Mouse (Mus musculus): ENCODE measurements at regions not wholly inside any gene's neighbourhood (a gene's known extent, or its start where the extent isn't known, plus 50 kb on each side); places are given as distances from the start of the nearest gene placed in this dataset.
"Not testable (repeated sequence)": the region's sequence is repeated elsewhere in the genome, so short reads cannot be mapped to it uniquely, and the experiment has no call there.

DNA sequence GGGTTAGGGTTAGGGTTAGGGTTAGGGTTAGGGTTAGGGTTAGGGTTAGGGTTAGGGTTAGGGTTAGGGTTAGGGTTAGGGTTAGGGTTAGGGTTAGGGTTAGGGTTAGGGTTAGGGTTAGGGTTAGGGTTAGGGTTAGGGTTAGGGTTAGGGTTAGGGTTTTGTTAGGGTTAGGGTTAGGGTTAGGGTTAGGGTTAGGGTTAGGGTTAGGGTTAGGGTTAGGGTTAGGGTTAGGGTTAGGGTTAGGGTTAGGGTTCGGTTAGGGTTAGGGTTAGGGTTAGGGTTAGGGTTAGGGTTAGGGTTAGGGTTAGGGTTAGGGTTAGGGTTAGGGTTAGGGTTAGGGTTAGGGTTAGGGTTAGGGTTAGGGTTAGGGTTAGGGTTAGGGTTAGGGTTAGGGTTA lies 124.7 kb upstream of the Fgf14 start:
- H3K36me3 ChIP-seq, H3K4me1 ChIP-seq: not testable (repeated sequence)
- WGBS: 7% methylated on average over 1 of the region's 1 CpGs

DNA sequence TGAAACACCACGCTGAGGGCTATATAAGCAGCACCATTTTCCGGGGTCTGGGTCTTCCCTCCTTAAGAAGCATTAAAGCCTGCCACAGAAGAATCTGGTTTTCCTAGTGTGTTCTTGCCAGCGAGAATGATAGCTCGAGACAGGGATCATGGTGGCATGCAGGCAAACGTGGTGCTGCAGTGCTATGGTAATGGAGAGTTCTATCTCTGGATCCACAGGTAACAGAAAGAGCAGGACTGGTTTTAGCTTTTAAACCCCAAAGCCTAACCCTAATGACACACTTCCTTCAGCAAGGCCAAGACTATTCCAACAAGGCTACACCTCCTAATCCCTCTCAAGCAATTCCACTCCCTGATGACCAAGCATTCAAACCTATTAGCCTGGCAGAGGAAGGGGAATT lies 123.5 kb upstream of the Fgf14 start:
- WGBS: 91% methylated on average over 5 of the region's 5 CpGs

More for the DNA sequence above, 124.7 kb upstream of the Fgf14 start:
- not testable (repeated sequence) for H3K9me3 ChIP-seq (replicated peaks); ATAC-seq (ENCODE audit: low FRiP score); H3K4me2 ChIP-seq (replicated peaks); H3K27me3 ChIP-seq; H3K9ac ChIP-seq; H3K4me3 ChIP-seq; H3K27ac ChIP-seq

DNA sequence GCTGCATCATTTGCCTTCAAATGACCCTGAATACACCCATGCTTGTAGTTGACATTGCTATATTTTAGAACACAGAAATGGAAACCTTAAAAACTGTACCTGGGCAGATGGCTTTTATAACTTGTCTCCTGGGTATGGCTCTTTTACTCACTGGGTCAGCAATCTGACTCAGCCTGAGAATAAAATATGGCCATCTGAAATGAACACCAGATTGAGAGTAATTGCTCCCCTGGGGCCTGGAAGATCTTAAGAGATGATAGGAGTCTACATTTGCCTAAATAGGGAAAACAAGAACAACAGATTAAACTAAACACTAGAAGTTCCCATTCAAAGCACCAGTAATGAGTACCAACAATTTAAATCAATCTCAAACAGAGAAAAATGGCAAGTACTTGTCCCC lies 98.5 kb upstream of the Fgf14 start:
- H3K9ac ChIP-seq: no peak overlapping the region
- no peak for ATAC-seq (ENCODE audit: low FRiP score)
- H3K4me3 ChIP-seq: no peak overlapping the region
- no peaks in the 10 kb centered on the region for H3K9me3 ChIP-seq (replicated peaks)
- no peaks in the 10 kb centered on the region for H3K36me3 ChIP-seq
- no peaks in the 10 kb centered on the region for H3K27me3 ChIP-seq
- no peaks in the 10 kb centered on the region for H3K4me1 ChIP-seq
- H3K4me2 ChIP-seq (replicated peaks): no peak overlapping the region
- no peak overlapping the region for H3K27ac ChIP-seq

More for the DNA sequence above, 123.5 kb upstream of the Fgf14 start:
- Histone ChIP-seq H3K36me3 (no peaks in the 10 kb centered on the region), H3K9ac (no peak overlapping the region), H3K9me3 (replicated peaks) (no peaks in the 10 kb centered on the region), H3K27me3 (no peaks in the 10 kb centered on the region), H3K4me1 (no peaks in the 10 kb centered on the region), H3K4me3 (no peak overlapping the region), H3K4me2 (replicated peaks) (no peak overlapping the region), H3K27ac (no peak overlapping the region)
- no peak for ATAC-seq (ENCODE audit: low FRiP score)

DNA sequence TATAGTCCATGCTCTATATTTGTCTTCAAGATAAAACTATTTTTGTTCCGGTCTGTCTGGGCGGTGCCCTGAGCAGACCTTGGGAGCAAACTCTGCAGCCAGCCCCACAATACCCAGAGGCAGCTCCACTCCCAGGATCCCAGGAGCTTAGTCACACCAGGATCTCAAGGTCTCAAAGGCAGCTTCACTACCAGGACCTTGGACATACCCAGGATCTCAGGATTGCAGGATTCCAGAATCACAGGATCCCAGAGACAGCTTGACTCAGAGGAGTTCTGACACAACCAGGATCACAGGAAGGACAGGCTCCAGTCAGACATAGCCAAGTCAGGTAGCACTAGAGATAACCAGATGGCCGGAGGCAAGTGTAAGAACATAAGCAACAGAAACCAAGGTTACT lies 91.1 kb upstream of the Fgf14 start:
- H3K27ac ChIP-seq: no peak overlapping the region
- H3K4me3 ChIP-seq: no peak overlapping the region
- H3K36me3 ChIP-seq: no peaks in the 10 kb centered on the region
- H3K27me3 ChIP-seq: no peaks in the 10 kb centered on the region
- no peak for ATAC-seq (ENCODE audit: low FRiP score)
- H3K4me2 ChIP-seq (replicated peaks): no peak overlapping the region
- H3K4me1 ChIP-seq: no peaks in the 10 kb centered on the region
- no peak overlapping the region for H3K9ac ChIP-seq
- 91% methylated on average over 3 of the region's 3 CpGs for whole genome bisulfite sequencing
- H3K9me3 ChIP-seq (replicated peaks): no peaks in the 10 kb centered on the region

DNA sequence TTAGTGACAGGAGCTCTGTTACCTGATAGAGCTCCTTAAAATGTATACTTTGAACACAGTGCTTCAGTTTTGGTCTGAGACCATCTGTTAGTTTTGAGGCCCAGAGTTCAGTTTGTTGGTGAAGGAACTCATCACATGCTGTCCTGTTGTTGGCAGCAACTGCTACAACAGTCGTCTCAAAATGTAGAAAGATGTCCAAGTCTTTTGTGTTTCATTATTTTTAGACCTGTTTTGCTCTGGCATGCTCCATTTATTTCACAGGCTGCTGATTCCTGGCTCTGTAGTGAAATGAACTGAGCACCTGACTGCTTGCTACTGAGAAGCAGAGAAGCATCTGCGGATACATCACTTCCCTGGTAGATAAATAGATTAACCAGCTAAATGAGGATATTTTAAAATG lies 90.3 kb upstream of the Fgf14 start:
- no peak overlapping the region for H3K9ac ChIP-seq
- 66% methylated on average over 2 of the region's 2 CpGs for WGBS
- ATAC-seq (ENCODE audit: low FRiP score): no peak
- no peaks in the 10 kb centered on the region for H3K4me1 ChIP-seq
- H3K9me3 ChIP-seq (replicated peaks): no peaks in the 10 kb centered on the region
- no peaks in the 10 kb centered on the region for H3K27me3 ChIP-seq
- no peak overlapping the region for H3K27ac ChIP-seq
- H3K36me3 ChIP-seq: no peaks in the 10 kb centered on the region
- H3K4me3 ChIP-seq: no peak overlapping the region
- H3K4me2 ChIP-seq (replicated peaks): no peak overlapping the region

DNA sequence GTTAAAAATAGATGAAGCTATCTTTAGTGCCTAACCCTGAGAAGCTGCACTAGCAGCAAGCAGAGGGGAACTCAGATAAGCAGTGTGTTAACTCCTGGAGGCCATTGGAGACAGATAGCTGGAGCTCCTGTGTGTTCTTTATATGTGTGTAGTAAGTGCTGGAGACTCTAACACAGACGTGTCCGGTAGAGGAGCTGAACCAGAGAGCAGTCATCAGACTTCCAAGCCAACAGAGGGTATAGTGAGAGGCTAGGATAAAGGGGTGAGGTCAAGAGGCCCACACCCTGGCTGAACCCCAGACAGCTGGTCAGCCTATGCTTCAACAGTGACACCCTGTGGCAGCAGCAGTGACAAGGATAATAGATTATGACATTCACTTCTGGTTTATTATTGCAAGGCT lies 65.6 kb upstream of the Fgf14 start:
- no peak overlapping the region for H3K9ac ChIP-seq
- no peaks in the 10 kb centered on the region for H3K27me3 ChIP-seq
- no peaks in the 10 kb centered on the region for H3K36me3 ChIP-seq
- WGBS: 29% methylated on average over 2 of the region's 2 CpGs
- no peak overlapping the region for H3K4me3 ChIP-seq
- H3K4me2 ChIP-seq (replicated peaks): no peak overlapping the region
- no peak overlapping the region for H3K27ac ChIP-seq
- no peaks in the 10 kb centered on the region for H3K9me3 ChIP-seq (replicated peaks)
- no peaks in the 10 kb centered on the region for H3K4me1 ChIP-seq
- 0 out of 2 replicates have a peak, but pooled peaks have one; percentile 38 for ATAC-seq (ENCODE audit: low FRiP score)

Measured in hindbrain, embryonic 12.5 days (tissue).